Mouse (Mus musculus) adrenal gland, postnatal 36 days (tissue): ENCODE results near the gene Tnxb. TPM values are rescaled to one million over a fixed set of nuclear protein-coding genes. Genes with fewer than 3 reads are reported as not detected.
"Not testable (repeated sequence)": the region's sequence is repeated elsewhere in the genome, so short reads cannot be mapped to it uniquely, and the experiment has no call there.

ENCODE experiments used
- DNase-seq, 2 experiments: peaks; one replicate each; pipeline ENCODE4 v3.0.0; 2021; ENCODE audit warnings: mixed read lengths in 1 of 2
- total RNA-seq, 2 experiments: library from RNA; stranded (reverse); gene quantifications; 2 replicates each; pipeline ENCODE4 v1.2.3; 2021

Gene Tnxb
- total RNA-seq, 2 experiments from 2014 or later = 26.9 to 34.3 TPM

- peak in 1 of 2 experiments; percentile 33 for DNase-seq
These were observed 13.4 kb downstream of the Tnxb start for GRCm38 (mm10) chr17:34683686-34684220.

- DNase-seq = peak in 1 of 2 experiments; percentile 48
These were observed 14.0 kb downstream of the Tnxb start for GRCm38 (mm10) chr17:34684253-34684893.

GRCm38 (mm10) chr17:34685120-34686110 lies 15.1 kb downstream of the Tnxb start:
- DNase-seq = peak in 1 of 2 experiments; percentile 46

GRCm38 (mm10) chr17:34688889-34689288 lies 18.6 kb downstream of the Tnxb start:
- no peak for DNase-seq

GRCm38 (mm10) chr17:34690458-34690857 lies 20.1 kb downstream of the Tnxb start:
- peak in 1 of 2 experiments; percentile 47 for DNase-seq

- DNase-seq = peak; percentile 52 to 75
These were observed 22.6 kb downstream of the Tnxb start for GRCm38 (mm10) chr17:34692906-34693305.

- no peak for DNase-seq
These were observed 29.5 kb downstream of the Tnxb start for GRCm38 (mm10) chr17:34699575-34700408.

- no peak for DNase-seq
These were observed 30.3 kb downstream of the Tnxb start for GRCm38 (mm10) chr17:34700671-34701071.

GRCm38 (mm10) chr17:34706476-34706875 lies 36.1 kb downstream of the Tnxb start:
- not testable (repeated sequence) for DNase-seq

GRCm38 (mm10) chr17:34712951-34713350 lies 42.6 kb downstream of the Tnxb start:
- DNase-seq = peak; percentile 83 to 90

- DNase-seq = peak; percentile 80 to 82
These were observed 44.0 kb downstream of the Tnxb start for GRCm38 (mm10) chr17:34714181-34714907.

- DNase-seq = peak; percentile 51 to 58
These were observed 44.6 kb downstream of the Tnxb start for GRCm38 (mm10) chr17:34714908-34715445.

- DNase-seq = peak; percentile 40 to 50
These were observed 45.1 kb downstream of the Tnxb start for GRCm38 (mm10) chr17:34715451-34715850.

GRCm38 (mm10) chr17:34716247-34716646 lies 45.9 kb downstream of the Tnxb start:
- DNase-seq = no peak

GRCm38 (mm10) chr17:34717401-34717800 lies 47.1 kb downstream of the Tnxb start:
- peak in 1 of 2 experiments; percentile 38 for DNase-seq

GRCm38 (mm10) chr17:34719886-34720285 lies 49.6 kb downstream of the Tnxb start:
- DNase-seq = peak; percentile 47 to 61

GRCm38 (mm10) chr17:34722238-34722637 lies 51.9 kb downstream of the Tnxb start:
- DNase-seq = peak in 1 of 2 experiments; percentile 45

GRCm38 (mm10) chr17:34723066-34723465 lies 52.7 kb downstream of the Tnxb start:
- no peak for DNase-seq

- no peak for DNase-seq
These were observed 57.6 kb downstream of the Tnxb start for GRCm38 (mm10) chr17:34727887-34728286.

GRCm38 (mm10) chr17:34729155-34729554 lies 58.8 kb downstream of the Tnxb start:
- not testable (repeated sequence) for DNase-seq
